Mouse (Mus musculus): Measurements from ENCODE around the gene Nampt. TPM values are rescaled to one million over a fixed set of nuclear protein-coding genes. Genes with fewer than 3 reads are reported as not detected.
"Not testable (repeated sequence)": the region's sequence is repeated elsewhere in the genome, so short reads cannot be mapped to it uniquely, and the experiment has no call there.

Gene Nampt
- polyA plus RNA-seq, 1 experiment from 2014 or later, result 18.9 TPM

GRCm38 (mm10) chr12:32879371-32879770, 60.0 kb downstream of the Nampt start:
- Histone ChIP-seq H3K9ac (no peak overlapping the region), H3K4me3 (no peak overlapping the region), H3K27me3 (replicated peaks) (no peaks in the 10 kb centered on the region), H3K36me3 (no peaks in the 10 kb centered on the region), H3K4me1 (replicated peaks) (no peaks in the 10 kb centered on the region), H3K9me3 (replicated peaks) (no peaks in the 10 kb centered on the region), H3K27ac (ENCODE audit: poor library complexity, severe bottlenecking) (no peak overlapping the region), H3K4me2 (no peak overlapping the region)
- no peak for ATAC-seq (ENCODE audit: insufficient number of reproducible peaks, low FRiP score)
- 92% methylated on average over 3 of the region's 3 CpGs for WGBS

- no peak overlapping the region for H3K27ac ChIP-seq (ENCODE audit: poor library complexity, severe bottlenecking)
- WGBS, result 71% methylated on average over 9 of the region's 9 CpGs
- H3K9ac ChIP-seq, result no peak overlapping the region
- no peaks in the 10 kb centered on the region for H3K9me3 ChIP-seq (replicated peaks)
- no peaks in the 10 kb centered on the region for H3K27me3 ChIP-seq (replicated peaks)
- H3K4me1 ChIP-seq (replicated peaks), result peaks cover 9% of the 10 kb centered on the region
- no peak for ATAC-seq (ENCODE audit: insufficient number of reproducible peaks, low FRiP score)
- H3K4me2 ChIP-seq, result no peak overlapping the region
- no peaks in the 10 kb centered on the region for H3K36me3 ChIP-seq
- no peak overlapping the region for H3K4me3 ChIP-seq
Observed at GRCm38 (mm10) chr12:32884356-32884755, 65.0 kb downstream of the Nampt start.

GRCm38 (mm10) chr12:32885041-32885440, 65.7 kb downstream of the Nampt start:
- 24% methylated on average over 2 of the region's 2 CpGs for WGBS
- Histone ChIP-seq H3K27ac (ENCODE audit: poor library complexity, severe bottlenecking) (no peak overlapping the region), H3K4me2 (no peak overlapping the region), H3K36me3 (no peaks in the 10 kb centered on the region), H3K4me1 (replicated peaks) (peaks cover 9% of the 10 kb centered on the region), H3K9me3 (replicated peaks) (no peaks in the 10 kb centered on the region), H3K4me3 (no peak overlapping the region), H3K9ac (no peak overlapping the region), H3K27me3 (replicated peaks) (no peaks in the 10 kb centered on the region)
- ATAC-seq (ENCODE audit: insufficient number of reproducible peaks, low FRiP score), result no peak

- WGBS, result 79% methylated on average over 2 of the region's 2 CpGs
- Histone ChIP-seq H3K27ac (ENCODE audit: poor library complexity, severe bottlenecking) (no peak overlapping the region), H3K4me3 (no peak overlapping the region), H3K27me3 (replicated peaks) (no peaks in the 10 kb centered on the region), H3K9ac (no peak overlapping the region), H3K36me3 (no peaks in the 10 kb centered on the region), H3K4me1 (replicated peaks) (peaks cover 12% of the 10 kb centered on the region), H3K9me3 (replicated peaks) (no peaks in the 10 kb centered on the region), H3K4me2 (no peak overlapping the region)
- no peak for ATAC-seq (ENCODE audit: insufficient number of reproducible peaks, low FRiP score)
Observed at GRCm38 (mm10) chr12:32886353-32886752, 67.0 kb downstream of the Nampt start.

- Histone ChIP-seq H3K27me3 (replicated peaks) (no peaks in the 10 kb centered on the region), H3K36me3 (no peaks in the 10 kb centered on the region), H3K9ac (no peak overlapping the region), H3K4me3 (no peak overlapping the region), H3K4me2 (no peak overlapping the region), H3K27ac (ENCODE audit: poor library complexity, severe bottlenecking) (no peak overlapping the region), H3K4me1 (replicated peaks) (peaks cover 12% of the 10 kb centered on the region), H3K9me3 (replicated peaks) (no peaks in the 10 kb centered on the region)
- 88% methylated on average over 3 of the region's 3 CpGs for WGBS
- ATAC-seq (ENCODE audit: insufficient number of reproducible peaks, low FRiP score), result no peak
Observed at GRCm38 (mm10) chr12:32888226-32888625, 68.9 kb downstream of the Nampt start.

- Histone ChIP-seq H3K27me3 (replicated peaks) (no peaks in the 10 kb centered on the region), H3K36me3 (no peaks in the 10 kb centered on the region), H3K27ac (ENCODE audit: poor library complexity, severe bottlenecking) (no peak overlapping the region), H3K9me3 (replicated peaks) (no peaks in the 10 kb centered on the region), H3K9ac (no peak overlapping the region), H3K4me2 (no peak overlapping the region), H3K4me1 (replicated peaks) (peaks cover 10% of the 10 kb centered on the region), H3K4me3 (no peak overlapping the region)
- no peak for ATAC-seq (ENCODE audit: insufficient number of reproducible peaks, low FRiP score)
- 61% methylated on average over 5 of the region's 5 CpGs for WGBS
Observed at GRCm38 (mm10) chr12:32889846-32890245, 70.5 kb downstream of the Nampt start.

GRCm38 (mm10) chr12:32890455-32890854, 71.1 kb downstream of the Nampt start:
- Histone ChIP-seq H3K4me3 (no peak overlapping the region), H3K9me3 (replicated peaks) (no peaks in the 10 kb centered on the region), H3K4me2 (no peak overlapping the region), H3K4me1 (replicated peaks) (peaks cover 4% of the 10 kb centered on the region; the same call in 1 of the 2 replicates), H3K9ac (no peak overlapping the region), H3K27ac (ENCODE audit: poor library complexity, severe bottlenecking) (no peak overlapping the region), H3K36me3 (no peaks in the 10 kb centered on the region), H3K27me3 (replicated peaks) (0 out of 2 replicates have a peak, but pooled peaks cover 1% of the 10 kb centered on the region)
- 45% methylated on average over 4 of the region's 4 CpGs for WGBS
- no peak for ATAC-seq (ENCODE audit: insufficient number of reproducible peaks, low FRiP score)

- H3K27ac ChIP-seq (ENCODE audit: poor library complexity, severe bottlenecking); H3K9me3 ChIP-seq (replicated peaks); H3K4me3 ChIP-seq; H3K9ac ChIP-seq; H3K4me1 ChIP-seq (replicated peaks); H3K36me3 ChIP-seq; H3K4me2 ChIP-seq; ATAC-seq (ENCODE audit: insufficient number of reproducible peaks, low FRiP score); H3K27me3 ChIP-seq (replicated peaks): not testable (repeated sequence)
- 89% methylated on average over 13 of the region's 13 CpGs for WGBS
Observed at GRCm38 (mm10) chr12:32891271-32891670, 71.9 kb downstream of the Nampt start.

GRCm38 (mm10) chr12:32893212-32893611, 73.9 kb downstream of the Nampt start:
- H3K27me3 ChIP-seq (replicated peaks), result peaks cover 11% of the 10 kb centered on the region
- peaks cover 3% of the 10 kb centered on the region; the same call in 1 of the 2 replicates for H3K4me1 ChIP-seq (replicated peaks)
- no peaks in the 10 kb centered on the region for H3K36me3 ChIP-seq
- H3K4me2 ChIP-seq, result no peak overlapping the region
- 47% methylated on average over 12 of the region's 12 CpGs for WGBS
- no peaks in the 10 kb centered on the region for H3K9me3 ChIP-seq (replicated peaks)
- no peak for ATAC-seq (ENCODE audit: insufficient number of reproducible peaks, low FRiP score)
- H3K4me3 ChIP-seq, result no peak overlapping the region
- no peak overlapping the region for H3K27ac ChIP-seq (ENCODE audit: poor library complexity, severe bottlenecking)
- H3K9ac ChIP-seq, result no peak overlapping the region

GRCm38 (mm10) chr12:32895806-32896205, 76.5 kb downstream of the Nampt start:
- WGBS, result 72% methylated on average over 1 of the region's 1 CpGs
- Histone ChIP-seq H3K9me3 (replicated peaks) (no peaks in the 10 kb centered on the region), H3K4me3 (no peak overlapping the region), H3K27me3 (replicated peaks) (peaks cover 11% of the 10 kb centered on the region), H3K4me1 (replicated peaks) (no peaks in the 10 kb centered on the region; the same call in 1 of the 2 replicates), H3K27ac (ENCODE audit: poor library complexity, severe bottlenecking) (no peak overlapping the region), H3K36me3 (no peaks in the 10 kb centered on the region), H3K9ac (no peak overlapping the region), H3K4me2 (no peak overlapping the region)
- no peak for ATAC-seq (ENCODE audit: insufficient number of reproducible peaks, low FRiP score)

- WGBS, result 55% methylated on average over 7 of the region's 7 CpGs
- H3K9ac ChIP-seq, result no peak overlapping the region
- H3K27ac ChIP-seq (ENCODE audit: poor library complexity, severe bottlenecking), result no peak overlapping the region
- no peaks in the 10 kb centered on the region; the same call in 1 of the 2 replicates for H3K4me1 ChIP-seq (replicated peaks)
- no peaks in the 10 kb centered on the region for H3K36me3 ChIP-seq
- ATAC-seq (ENCODE audit: insufficient number of reproducible peaks, low FRiP score), result no peak
- no peak overlapping the region for H3K4me3 ChIP-seq
- H3K4me2 ChIP-seq, result no peak overlapping the region
- peaks cover 11% of the 10 kb centered on the region for H3K27me3 ChIP-seq (replicated peaks)
- no peaks in the 10 kb centered on the region for H3K9me3 ChIP-seq (replicated peaks)
Observed at GRCm38 (mm10) chr12:32896496-32896895, 77.2 kb downstream of the Nampt start.
